Mouse (Mus musculus): ENCODE data around the gene Ttc7b. TPM values are rescaled to one million over a fixed set of nuclear protein-coding genes. Genes with fewer than 3 reads are reported as not detected.

Gene Ttc7b
- total RNA-seq, 2 experiments from 2014 or later: 76.2 to 88.0 TPM

DNA sequence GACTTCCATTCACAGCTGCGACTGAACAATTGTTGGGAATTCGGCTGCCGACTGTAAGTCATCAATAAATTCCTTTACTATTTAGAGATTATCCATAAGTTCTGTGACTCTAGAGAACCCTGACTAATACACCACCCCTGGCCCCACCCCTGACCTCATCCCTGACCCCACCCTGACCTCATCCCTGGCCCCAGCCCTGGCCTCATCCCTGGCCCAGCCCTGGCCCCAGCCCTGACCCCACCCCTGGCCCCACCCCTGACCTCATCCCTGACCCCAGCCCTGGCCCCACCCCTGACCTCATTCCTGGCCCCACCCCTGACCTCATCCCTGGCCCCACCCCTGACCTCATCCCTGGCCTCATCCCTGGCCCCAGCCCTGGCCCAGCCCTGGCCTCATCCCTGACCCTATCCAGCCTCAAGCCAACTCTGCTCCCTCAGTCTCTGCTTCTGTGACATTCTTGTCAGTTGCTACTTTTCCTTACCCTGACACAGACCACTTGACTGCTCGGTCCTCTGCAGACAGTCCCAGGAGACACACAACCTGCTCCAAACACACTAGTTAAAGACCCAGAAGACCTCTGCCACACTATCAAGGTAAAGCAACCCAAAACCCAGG is 55.4 kb downstream of the Ttc7b start:
- no peak for DNase-seq
- intact Hi-C loops (cut with DNase I): no loop called here

DNA sequence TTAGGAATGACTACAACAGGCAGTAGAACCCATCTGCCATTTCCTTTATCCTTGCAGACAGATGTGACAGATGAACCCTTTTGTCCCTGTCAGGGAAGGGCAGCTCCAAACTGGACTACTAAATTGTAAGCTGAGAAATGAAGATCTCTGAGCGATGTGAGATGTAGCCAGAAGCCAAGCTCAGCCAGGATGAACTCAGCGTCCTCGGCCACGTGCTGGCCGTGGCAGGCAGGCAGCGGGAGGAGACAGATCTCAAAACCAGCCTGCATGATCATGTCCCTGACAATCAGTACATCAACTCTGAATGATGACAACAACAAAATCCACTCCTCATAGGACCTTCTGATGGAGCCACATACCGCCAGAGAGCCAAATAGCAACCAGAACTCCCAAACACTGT is 62.9 kb downstream of the Ttc7b start:
- intact Hi-C loops (cut with DNase I): no loop called here

DNA sequence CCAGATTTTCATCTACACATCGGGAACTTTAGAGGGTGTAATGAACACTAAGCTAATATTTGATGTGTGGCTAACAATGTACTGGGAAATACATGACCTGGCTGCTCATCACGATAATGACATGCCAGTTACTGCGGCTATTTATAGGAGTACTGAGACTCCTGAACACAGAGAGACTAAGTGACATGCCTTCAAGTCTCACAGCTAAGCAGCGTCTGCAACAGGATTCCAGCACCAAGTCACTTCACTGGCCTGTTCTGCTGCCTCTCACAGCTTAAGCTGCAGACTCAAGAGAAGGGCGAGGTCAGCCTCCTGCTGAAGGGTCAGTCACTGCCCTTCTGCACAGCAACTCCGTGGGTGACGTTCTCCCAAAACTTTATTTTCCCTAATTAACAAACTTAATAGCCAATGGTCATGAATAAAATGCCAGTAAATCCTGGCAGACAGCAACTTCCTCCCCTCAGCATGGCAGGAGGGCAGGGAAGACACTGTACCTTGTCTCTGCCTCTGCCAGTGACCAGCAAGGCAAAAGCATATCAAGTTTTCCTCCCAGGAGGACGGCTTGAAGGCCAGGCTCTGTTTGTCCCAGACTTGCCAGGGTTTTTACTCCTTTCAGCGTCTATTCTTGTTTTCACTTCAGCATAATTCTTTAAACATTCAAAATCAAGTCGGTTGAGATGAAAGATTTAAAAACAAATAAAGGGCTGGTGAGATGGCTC is 64.2 kb downstream of the Ttc7b start:
- intact Hi-C loops (cut with DNase I): no loop called here
- DNase-seq: no peak

More for the DNA sequence above, 62.9 kb downstream of the Ttc7b start:
- no peak for DNase-seq

DNA sequence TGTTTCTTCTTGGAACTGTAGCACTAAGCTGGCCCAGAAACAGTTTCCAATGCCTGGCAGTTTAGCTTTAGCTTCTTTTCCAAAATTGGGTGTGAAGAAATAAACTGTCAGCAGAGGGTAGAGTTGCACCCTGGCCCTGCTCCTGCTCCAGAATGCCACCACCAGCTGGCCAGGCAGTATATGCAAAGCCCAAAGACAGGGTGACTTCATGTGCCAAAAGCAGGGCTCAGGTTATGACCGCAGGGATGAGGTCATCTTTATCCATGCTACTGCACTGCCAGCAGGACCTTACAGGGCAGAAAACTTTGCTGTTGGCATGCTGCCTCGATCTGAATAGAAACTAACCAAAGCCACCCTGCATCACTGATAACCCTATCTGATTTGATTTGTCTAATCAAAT is 65.2 kb downstream of the Ttc7b start:
- intact Hi-C loops (cut with DNase I): no loop called here
- DNase-seq: peak in 1 of 2 experiments; percentile 31

DNA sequence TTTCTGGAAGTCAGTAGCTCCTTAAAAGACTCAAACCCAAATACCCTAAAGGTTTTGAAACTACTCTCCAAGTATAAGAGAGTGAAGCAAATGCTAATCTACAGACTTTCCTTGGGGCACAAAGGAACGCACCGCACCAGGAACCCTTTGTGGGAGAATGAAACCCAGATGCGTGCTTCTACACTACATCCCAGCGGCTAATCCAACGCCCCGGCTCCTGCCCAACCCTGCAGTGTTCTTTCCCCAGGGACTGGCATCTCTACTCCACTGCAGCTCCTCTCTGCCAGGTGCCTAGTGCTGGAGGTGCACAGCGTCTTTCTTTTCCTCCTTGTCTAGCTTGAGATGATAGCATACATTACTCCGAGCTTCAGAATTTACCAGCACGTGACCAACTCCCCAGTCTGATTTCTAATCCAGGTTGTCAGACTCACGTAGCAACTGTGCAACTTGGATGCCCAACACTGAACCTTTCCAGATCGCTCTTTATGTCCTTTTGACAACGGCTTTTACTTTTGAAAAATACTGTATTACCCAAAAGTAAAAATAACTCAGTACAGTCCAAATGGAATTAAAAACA is 72.8 kb downstream of the Ttc7b start:
- intact Hi-C loops (cut with DNase I): no loop called here
- DNase-seq: no peak

DNA sequence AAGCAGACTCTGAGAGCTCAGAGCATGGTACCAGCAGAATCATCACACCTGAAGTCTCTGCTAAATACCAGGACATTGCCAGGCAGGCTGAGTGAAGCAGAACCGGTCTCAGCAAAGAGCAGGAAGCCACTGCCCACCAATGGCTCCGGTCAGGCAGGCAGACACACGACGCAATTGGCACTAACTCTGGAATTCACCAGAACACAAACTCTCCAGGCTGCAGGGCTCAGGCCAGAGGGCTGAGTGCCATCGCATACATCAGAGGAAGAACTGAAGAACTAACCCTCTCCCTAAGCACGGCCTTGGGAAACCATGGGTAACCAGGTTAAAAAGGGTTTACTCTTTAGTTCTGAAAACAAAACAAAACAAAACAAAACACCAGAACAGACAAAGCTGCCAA is 73.5 kb downstream of the Ttc7b start:
- no peak for DNase-seq
- intact Hi-C loops (cut with DNase I): no loop called here

DNA sequence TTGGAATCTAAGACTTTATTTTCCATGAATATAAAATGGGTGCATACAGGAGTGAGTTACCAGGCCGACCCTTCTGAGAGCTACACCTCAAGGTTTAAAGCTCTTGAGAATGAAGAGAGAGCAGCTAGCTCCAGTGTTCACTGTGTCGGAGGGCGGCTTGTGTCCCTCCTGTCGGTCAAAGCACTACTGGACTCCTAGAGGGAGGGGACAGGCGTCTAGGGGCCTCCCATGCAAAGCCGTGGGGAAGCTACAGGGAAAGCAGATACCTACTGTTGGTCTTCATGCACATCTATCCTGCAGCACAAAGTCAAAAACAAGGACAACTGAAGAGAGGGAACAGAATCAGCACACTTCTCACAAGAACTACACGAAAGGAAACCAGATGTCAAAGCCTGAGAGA is 74.9 kb downstream of the Ttc7b start:
- intact Hi-C loops (cut with DNase I): no loop called here
- no peak for DNase-seq

DNA sequence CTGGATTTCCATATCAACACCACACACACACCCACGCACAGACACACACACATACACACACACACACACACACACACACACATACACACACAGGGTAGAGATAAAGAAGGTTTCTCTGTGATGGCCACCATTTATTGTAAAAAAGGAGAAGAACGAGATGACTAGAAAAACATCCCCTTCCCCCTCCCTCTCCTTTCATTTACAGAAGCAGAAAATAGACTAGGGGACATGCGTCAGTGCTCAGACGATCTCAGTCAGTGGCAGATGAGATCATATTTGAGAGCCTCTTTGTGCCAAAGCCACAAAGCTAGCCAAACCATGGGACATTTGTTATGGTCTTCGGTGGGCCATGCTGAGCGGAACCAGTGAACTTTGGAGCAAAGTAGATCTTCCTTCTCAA is 75.4 kb downstream of the Ttc7b start:
- intact Hi-C loops (cut with DNase I): no loop called here
- no peak for DNase-seq

DNA sequence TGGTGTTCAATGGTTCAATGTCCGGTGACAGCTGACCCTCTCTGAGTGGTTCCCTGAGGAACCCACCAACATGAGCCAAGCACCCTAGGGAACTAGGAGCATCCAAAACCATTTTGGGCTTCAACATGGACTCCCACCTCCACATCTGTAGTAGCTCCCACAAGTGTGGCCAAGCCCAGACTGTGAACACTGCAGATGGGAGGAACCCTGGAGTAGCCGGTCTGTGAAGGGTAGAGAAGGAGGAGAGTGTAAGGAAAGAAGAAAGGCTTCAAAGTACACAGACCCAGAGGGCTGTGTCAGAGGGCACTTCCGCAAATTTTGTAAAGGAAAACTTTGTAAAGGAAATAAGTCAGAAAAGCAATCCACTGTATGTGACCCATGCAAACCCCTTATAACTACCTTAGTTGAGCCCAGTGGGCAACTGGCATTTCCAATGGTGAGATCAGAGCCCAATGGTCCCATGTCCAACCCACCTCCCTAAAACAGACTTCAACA is 75.9 kb downstream of the Ttc7b start:
- no peak for DNase-seq
- intact Hi-C loops (cut with DNase I): no loop called here

DNA sequence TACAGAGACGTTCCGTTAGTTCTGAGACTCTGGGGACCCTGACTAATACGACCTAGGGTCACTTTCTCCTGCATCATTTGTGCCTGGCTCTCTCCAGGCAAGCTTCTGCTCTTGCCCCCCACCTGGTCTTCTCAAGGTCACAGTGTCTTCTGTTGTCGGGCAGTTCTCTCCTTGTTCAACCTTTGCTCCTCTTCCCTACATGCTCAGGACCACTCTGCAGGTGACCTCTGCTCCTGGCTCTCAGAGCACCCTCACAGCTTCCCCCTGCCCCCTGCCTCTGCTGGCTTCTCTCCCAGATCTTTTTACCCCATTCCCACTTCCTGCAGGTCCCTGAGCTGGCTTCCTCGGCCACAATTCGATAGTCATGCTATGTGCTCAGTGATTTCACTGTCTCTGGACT is 77.2 kb downstream of the Ttc7b start:
- no peak for DNase-seq
- intact Hi-C loops (cut with DNase I): no loop called here

DNA sequence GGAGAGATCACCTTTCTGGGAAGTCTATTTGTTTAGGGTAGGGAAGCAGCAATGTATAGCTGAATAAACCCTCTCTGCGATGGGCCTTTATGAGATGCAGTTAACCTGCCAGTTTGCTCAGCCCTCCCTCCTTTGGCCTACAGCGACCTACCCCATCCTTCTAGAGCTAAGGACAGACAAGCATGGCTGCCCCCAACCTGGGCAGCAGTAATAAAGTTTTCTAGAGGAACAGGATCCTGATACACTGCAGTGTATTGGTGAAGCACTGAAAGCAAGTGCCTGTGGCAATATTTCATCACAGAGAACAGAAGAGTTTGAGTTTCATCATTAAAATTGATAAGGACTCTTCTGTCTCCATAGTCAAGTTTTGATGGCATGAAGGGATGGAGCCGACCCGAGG is 79.0 kb downstream of the Ttc7b start:
- DNase-seq: no peak
- intact Hi-C loops (cut with DNase I): no loop called here

DNA sequence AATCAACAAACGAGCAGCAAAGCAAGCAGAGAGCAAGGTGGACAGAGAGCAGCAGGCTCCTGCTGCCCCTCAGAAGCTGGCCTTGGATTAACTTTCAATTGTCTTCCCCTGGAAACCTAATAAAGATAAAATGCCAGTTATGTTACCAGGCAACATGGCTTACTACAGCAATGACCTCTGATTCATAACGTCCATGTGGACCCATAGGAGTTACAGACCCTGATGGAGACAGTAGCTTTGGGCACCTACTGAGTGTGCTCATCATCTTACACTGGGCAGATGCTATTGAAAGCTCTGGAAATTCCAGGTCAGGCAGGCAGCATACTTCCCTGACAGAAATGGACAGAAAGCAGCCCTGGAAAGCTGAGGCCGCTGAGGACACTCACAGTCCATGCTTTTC is 80.7 kb downstream of the Ttc7b start:
- no peak for DNase-seq
- intact Hi-C loops (cut with DNase I): loop anchor here (5.0 kb wide), 1 partner anchor 32 kb away; no protein-coding TSS in a partner anchor

DNA sequence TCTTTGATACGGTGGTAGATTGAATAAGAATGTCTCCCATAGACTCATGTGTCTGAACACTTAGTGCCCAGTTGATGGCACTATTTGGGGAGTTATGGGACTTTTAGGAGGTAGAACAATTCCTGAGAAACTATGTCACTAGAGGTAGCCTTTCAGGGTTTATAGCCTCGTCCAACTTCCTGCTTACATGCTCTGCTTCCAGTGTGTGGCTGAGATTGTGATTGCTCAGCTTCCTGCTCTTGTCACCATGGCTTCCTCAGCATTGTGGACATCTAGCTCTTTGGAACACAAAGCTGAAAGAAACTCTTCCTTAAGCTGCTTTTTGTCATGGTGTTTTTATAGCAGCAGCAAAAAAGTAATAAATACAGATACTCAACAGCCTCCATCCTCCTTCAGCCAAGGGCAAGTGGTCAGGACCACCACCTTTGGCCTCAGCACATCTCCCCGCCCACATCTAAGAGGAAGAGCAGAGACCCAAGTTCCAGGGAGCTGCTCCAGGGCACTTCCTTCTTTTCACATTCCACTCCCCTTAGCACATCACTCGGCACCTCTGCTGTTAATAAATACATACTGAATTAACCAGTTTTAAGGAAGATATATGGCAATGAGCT is 81.4 kb downstream of the Ttc7b start:
- intact Hi-C loops (cut with DNase I): loop anchor here (5.0 kb wide), 1 partner anchor 33 kb away; no protein-coding TSS in a partner anchor
- DNase-seq: no peak

DNA sequence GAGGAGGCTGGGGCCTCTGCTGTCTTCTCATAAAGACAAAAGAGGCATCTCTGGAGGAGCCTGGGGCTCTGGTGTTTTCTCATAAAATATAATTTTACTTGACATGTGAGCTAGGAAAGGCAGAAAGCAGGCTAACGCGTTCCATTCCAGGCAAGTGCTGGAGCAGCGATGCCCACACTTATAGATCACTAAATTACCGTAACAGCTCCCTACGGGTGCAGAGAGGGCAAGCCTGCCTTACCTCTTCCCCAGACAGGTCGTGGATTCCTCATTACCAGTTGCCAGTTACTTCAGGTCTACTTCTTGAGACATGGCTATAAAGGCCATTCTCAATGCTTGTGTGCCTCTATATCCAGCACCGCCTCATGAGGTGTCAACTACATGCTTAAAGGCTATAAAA is 82.1 kb downstream of the Ttc7b start:
- DNase-seq: no peak
- intact Hi-C loops (cut with DNase I): loop anchor here (5.0 kb wide), 1 partner anchor 34 kb away; no protein-coding TSS in a partner anchor

DNA sequence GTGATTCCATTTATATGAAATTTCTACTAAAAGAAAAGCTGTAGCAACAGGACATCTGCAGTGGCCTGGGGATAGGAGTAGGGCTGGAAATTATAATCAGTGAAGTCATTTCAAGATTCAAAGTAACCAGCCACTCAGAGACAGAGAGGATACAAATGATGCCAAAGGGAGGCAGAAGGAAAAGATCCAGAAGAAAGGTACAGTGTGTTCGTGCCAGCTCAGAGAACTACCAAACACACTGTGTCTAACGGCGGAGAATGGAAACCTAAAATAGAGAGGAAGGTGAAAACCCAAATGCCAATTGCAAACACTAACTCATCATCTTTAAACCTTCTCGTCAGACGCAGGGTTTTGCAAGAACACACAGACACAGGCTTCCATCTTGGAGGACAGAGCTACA is 82.8 kb downstream of the Ttc7b start:
- intact Hi-C loops (cut with DNase I): loop anchor here (5.0 kb wide), 1 partner anchor 34 kb away; no protein-coding TSS in a partner anchor
- no peak for DNase-seq

DNA sequence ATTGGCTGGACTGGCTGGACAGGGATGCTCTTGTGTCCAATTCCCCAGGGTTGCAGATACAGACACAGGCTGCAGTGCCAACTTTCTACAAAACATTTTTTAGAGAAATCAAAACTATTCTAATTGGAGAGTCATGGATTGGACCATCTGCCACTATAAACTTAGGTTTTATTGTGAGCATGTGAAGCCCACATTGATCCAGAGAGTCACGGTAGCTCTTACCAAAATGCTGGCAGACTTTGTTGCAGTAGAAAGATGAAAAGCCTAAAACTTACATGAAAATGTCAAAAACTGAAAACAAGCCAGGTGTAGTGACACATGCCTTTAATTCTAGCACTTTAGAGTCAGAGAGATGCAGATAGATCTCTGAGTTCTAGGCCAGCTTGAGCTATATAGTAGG is 84.9 kb downstream of the Ttc7b start:
- DNase-seq: no peak
- intact Hi-C loops (cut with DNase I): loop anchor here (5.0 kb wide), 1 partner anchor 37 kb away; no protein-coding TSS in a partner anchor

DNA sequence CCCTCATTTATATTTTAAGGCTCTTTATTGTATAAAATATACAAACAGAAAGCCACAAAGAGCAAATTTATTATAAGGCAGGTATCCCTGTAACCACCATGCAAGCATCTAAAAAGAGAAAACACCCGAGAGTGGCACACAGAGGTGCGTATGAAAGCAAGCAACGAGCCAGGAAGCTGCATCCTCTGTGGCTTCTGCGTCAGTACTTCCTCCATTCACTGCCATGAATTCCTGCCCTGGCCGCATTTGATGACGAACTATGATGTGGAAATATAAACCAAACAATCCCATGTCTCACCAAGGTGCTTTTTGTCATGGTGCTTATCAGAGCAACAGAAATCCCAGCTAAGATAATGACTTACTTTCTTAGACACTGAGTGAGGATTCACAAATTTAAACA is 88.8 kb downstream of the Ttc7b start:
- intact Hi-C loops (cut with DNase I): no loop called here
- no peak for DNase-seq

DNA sequence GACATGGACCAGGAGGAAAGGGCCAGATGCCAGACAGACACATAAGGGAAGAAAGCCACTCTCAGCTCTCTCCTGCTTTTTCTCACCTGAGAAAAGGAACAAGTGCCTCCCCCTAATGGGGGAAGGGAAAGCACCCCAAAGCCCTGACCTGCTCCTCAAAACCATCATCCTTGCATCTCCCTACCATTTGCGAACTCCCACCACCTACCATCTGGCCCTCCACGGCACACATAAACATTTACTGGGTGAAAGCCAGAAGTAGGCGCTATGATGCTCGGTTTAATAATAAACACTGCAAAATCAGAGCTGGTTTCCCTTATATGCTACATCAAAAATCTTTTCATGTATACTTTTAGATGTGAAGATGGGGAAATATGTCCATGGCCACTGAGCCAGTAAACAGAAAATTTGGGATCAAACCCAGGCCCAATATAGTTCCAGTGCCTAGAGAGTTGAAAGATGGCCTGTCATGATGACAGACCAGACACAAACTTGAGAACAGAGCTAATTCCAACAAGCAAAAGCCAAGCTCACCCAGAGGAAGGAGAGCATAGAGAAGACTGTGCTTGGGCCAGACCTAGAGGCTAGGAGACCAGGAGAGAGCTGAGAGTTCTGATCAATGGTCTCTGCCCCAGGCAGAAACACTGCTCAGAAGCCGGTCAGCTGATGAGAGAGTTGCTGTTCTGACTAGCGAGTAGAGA is 91.1 kb downstream of the Ttc7b start:
- no peak for DNase-seq
- intact Hi-C loops (cut with DNase I): no loop called here

DNA sequence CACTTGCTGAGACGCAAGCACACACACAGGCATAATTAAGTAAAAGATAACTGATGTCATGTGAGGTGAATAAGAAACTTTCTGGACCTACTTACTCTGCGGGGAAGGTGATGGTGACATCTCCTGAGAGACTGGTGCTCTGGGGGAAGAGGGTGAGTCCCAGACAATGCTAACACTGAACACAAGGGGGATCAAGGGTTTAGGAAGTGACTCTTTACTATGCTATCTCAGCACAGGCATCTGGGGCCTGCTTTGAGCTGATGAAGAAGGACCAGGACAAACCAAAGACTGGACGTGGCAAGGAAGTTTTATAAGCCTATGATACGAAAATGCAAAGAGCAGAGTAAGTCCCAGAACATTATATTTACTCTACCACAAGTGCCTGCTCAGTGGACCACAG is 92.4 kb downstream of the Ttc7b start:
- DNase-seq: no peak
- intact Hi-C loops (cut with DNase I): no loop called here

DNA sequence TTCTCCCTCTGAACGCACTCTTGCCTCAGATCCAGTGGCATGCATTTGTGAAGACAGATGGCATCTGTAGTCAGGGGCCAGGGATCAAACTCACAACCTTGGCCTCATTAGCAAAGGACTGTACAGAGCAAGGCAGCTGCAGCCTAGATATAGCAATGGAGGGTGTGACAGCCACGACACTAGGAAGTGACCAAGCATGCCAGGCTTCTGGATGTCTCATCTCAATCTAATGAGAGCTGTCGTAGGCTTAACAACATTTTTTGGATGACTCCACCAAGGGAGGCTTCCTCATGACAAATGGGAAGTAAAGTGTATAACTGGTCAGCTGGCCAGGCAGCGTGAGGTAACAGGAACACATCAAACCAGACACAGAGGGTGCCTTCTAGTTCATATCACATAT is 94.4 kb downstream of the Ttc7b start:
- intact Hi-C loops (cut with DNase I): no loop called here
- DNase-seq: no peak

DNA sequence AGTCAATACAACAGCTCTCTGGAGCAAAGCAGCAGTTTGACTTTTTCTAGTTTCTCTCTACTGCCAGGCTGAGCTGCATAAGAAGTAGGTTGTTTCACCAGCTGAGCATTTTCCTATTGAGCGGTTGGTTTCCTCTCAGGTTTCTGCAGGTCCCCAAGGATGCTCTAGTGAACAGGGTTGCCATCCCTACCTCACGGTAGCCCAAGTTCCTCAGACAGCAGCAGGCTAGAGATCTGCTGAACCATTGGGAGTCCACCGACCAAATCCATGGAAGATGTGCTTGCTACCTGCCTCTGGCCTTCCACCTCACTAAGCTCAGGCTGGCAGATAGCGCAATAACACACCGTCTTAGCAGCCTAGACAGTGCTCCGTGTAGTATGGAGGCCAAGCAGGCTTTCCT is 95.6 kb downstream of the Ttc7b start:
- intact Hi-C loops (cut with DNase I): no loop called here
- DNase-seq: no peak
